Mouse (Mus musculus) ES-Bruce4 (cell line): ENCODE results near the gene Gm20503. TPM values are rescaled to one million over a fixed set of nuclear protein-coding genes. Genes with fewer than 3 reads are reported as not detected.

Source experiments
- H3K27ac ChIP-seq: 2 replicates; pipeline ENCODE4 v1.5.1; 2012; ENCODE audit warnings: low read length, inconsistent platforms; ENCODE audit not compliant: insufficient read depth
- H3K27me3 ChIP-seq: 2 replicates; pipeline ENCODE4 v1.6.1; 2012; ENCODE audit warnings: mild to moderate bottlenecking, low read length, inconsistent platforms; ENCODE audit not compliant: control insufficient read depth, poor library complexity, insufficient read depth, severe bottlenecking
- H3K36me3 ChIP-seq: 2 replicates; pipeline ENCODE4 v1.6.1; 2012; ENCODE audit warnings: inconsistent platforms, mild to moderate bottlenecking, low read length, moderate library complexity; ENCODE audit not compliant: control insufficient read depth, poor library complexity, insufficient read depth, severe bottlenecking
- H3K4me1 ChIP-seq: one replicate; pipeline ENCODE4 v1.8.1; 2011; ENCODE audit warnings: low read length; ENCODE audit not compliant: control insufficient read depth, insufficient read depth
- H3K4me3 ChIP-seq: 2 replicates; pipeline ENCODE4 v1.5.1; 2011; ENCODE audit warnings: low read depth, mild to moderate bottlenecking, low read length
- H3K9ac ChIP-seq: 2 replicates; pipeline ENCODE4 v1.6.1; 2012; ENCODE audit warnings: low read depth, mild to moderate bottlenecking, inconsistent platforms; ENCODE audit not compliant: poor library complexity, severe bottlenecking
- H3K9me3 ChIP-seq: replicated peaks from 2 replicates; pipeline ENCODE4 v1.6.1; 2012; ENCODE audit warnings: mild to moderate bottlenecking, low read length, inconsistent platforms; ENCODE audit not compliant: control insufficient read depth, poor library complexity, insufficient read depth, severe bottlenecking
- CTCF ChIP-seq: IDR thresholded peaks from one replicate; pipeline ENCODE4 v1.8.1; 2011; ENCODE audit warnings: low read depth, low read length
- EP300 ChIP-seq: IDR thresholded peaks from 2 replicates; pipeline ENCODE4 v1.6.1; 2011; ENCODE audit warnings: low read depth, low read length; ENCODE audit not compliant: insufficient read depth
- POLR2A ChIP-seq: IDR thresholded peaks from one replicate; pipeline ENCODE4 v1.8.1; 2011; ENCODE audit warnings: low read length; ENCODE audit not compliant: insufficient read depth
- polyA plus RNA-seq: library from polyadenylated mRNA; stranded (reverse); fragments of >200 nt; gene quantifications from 2 replicates; pipeline ENCODE4 v1.2.4, GENCODE M21; 2011; ENCODE audit warnings: low read depth; ENCODE audit not compliant: missing spikeins, insufficient read depth, insufficient read length

The Gm20503 gene
- polyA plus RNA-seq, 1 experiment: not detected

- H3K9ac ChIP-seq: no peak overlapping the region
- H3K27me3 ChIP-seq: no peaks in the 10 kb centered on the region
- TF ChIP-seq POLR2A: no peak
- no peak for TF ChIP-seq CTCF
- no peak for TF ChIP-seq EP300
- no peaks in the 10 kb centered on the region for H3K4me1 ChIP-seq
- no peaks in the 10 kb centered on the region for H3K9me3 ChIP-seq
- H3K4me3 ChIP-seq: no peak overlapping the region
- no peaks in the 10 kb centered on the region for H3K36me3 ChIP-seq
- H3K27ac ChIP-seq: no peak overlapping the region
These were observed 80.4 kb downstream of the Gm20503 start for GRCm38 (mm10) chr4:59083430-59083829.

- TF ChIP-seq EP300 (no peak), CTCF (no peak), POLR2A (no peak)
These were observed 86.4 kb downstream of the Gm20503 start for GRCm38 (mm10) chr4:59089391-59089790.

More at GRCm38 (mm10) chr4:59089391-59089790, 86.4 kb downstream of the Gm20503 start:
- no peaks in the 10 kb centered on the region for H3K36me3 ChIP-seq
- no peaks in the 10 kb centered on the region for H3K4me1 ChIP-seq
- H3K9me3 ChIP-seq: no peaks in the 10 kb centered on the region
- H3K9ac ChIP-seq: no peak overlapping the region
- H3K27me3 ChIP-seq: no peaks in the 10 kb centered on the region
- H3K27ac ChIP-seq: no peak overlapping the region
- no peak overlapping the region for H3K4me3 ChIP-seq

Other genes with a start within 250 kb of the Gm20503 start
- not detected in 2 replicates for gene Olfr267, start 215.5 kb upstream of the Gm20503 start, polyA plus RNA-seq
- 58.0 and 65.2 TPM in 2 replicates for gene Ecpas, start 90.5 kb upstream of the Gm20503 start, polyA plus RNA-seq
- 0.49 and 1.2 TPM in 2 replicates for gene Zkscan16, start 59.6 kb upstream of the Gm20503 start, polyA plus RNA-seq
- 17.9 and 19.8 TPM in 2 replicates for gene Ptgr1, start 16.1 kb upstream of the Gm20503 start, polyA plus RNA-seq
- 6.1 TPM in 2 replicates for gene Dnajc25, start 8.1 kb upstream of the Gm20503 start, polyA plus RNA-seq
- 18.3 and 18.4 TPM in 2 replicates for gene Gng10, start 31.9 kb downstream of the Gm20503 start, polyA plus RNA-seq
- gene AI481877, start 135.8 kb downstream of the Gm20503 start, polyA plus RNA-seq: 0.85 and 1.0 TPM in 2 replicates
- 60.0 and 61.2 TPM in 2 replicates for gene Ugcg, start 186.0 kb downstream of the Gm20503 start, polyA plus RNA-seq